Mouse (Mus musculus) liver, embryonic 14.5 days (tissue): Measurements from ENCODE around the gene Laptm5.

Experiments
- CTCF ChIP-seq: IDR thresholded peaks from 2 replicates; pipeline ENCODE4 v1.5.1; 2016; ENCODE audit warnings: antibody characterized with exemption, low read depth, control low read depth
- EP300 ChIP-seq: IDR thresholded peaks from 2 replicates; pipeline ENCODE4 v1.6.1; 2016; ENCODE audit warnings: antibody characterized with exemption, low read depth

DNA sequence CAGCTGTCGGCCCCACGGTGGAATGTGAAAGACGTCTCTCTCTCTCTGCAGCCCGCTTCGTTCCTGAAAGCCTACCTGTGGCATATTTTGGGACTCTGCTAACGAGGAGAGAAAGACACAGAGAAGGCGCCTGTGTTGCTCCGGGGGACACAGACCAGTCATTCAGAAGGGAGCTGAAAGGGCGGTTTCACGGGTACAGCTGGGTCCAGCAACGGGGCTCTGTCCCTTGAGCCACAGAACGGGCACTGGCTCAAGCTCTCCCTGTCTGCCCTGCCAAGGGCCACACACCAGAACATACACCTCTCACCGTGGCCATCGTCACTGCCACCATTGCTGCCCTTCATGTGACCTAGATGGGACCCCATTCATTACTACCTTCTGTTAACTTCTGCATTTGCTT lies 29.7 kb downstream of the Laptm5 start:
- TF ChIP-seq CTCF, result no peak
- TF ChIP-seq EP300, result no peak
